Mouse (Mus musculus) telencephalon, adult 2 months (tissue): ENCODE results near the gene Cep112.

Experiments used
- DNase-seq: peaks from one replicate; pipeline ENCODE4 v3.0.0-alpha.2; 2011; ENCODE audit warnings: low read depth, low spot score

Gene Cep112

DNA sequence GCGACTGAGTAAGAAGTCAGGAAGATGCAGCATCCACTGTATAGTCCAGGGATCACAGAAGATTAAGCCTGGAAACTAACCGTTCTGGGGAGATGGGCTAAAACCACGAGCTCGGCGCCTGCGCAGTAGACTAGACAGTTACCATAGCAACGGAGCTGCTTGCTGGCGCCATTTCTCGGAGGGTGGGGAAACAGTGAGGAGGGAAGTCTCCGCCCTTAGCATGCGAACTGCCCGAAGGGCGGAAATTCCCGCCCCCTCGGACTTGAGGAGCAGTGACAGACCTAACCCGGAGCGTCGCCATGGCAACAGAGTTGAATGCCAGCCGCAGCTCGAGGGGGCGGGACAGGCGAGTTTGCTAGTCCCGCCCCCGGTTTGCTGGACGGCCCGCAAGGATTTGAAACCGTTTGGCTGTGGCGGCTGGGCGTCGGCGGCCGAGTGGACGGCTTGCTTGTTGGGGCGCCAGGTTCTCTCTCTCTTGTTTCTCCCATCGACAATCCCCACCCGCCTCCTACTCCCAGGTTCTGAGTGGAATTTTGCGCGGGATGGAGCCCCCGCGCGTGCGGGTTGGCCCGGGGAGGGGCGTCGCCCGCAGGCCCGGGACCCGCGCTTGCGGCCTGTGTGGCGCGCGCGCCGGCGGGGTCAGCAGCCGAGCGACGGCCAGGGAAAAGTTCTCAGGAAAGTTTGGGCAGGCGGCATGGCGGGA is at the start of gene Cep112:
Cep112 (plus strand) TSS at position 304 of the 703 bp plus-strand sequence.
- DNase-seq = peak; percentile 98

DNA sequence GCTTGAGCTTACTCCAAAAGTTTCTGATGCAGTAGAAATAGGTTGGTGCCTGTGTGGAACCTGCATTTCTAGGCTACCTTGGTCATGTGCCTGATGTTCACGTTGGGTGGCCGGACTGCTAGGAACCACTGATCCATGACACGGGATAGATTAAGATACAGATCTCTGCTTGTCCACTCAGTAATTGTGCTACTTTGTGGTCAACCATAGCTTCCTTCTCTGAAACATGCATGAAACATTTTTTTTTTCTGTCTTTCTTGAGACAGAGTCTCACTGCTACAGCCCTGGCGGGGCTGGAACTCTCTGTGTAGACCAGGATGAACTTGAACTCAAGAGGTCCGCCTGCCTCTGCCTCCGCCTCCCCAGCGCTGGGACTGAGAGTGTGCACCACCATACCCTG is 48.2 kb upstream of the Cep112 start:
- DNase-seq = no peak

DNA sequence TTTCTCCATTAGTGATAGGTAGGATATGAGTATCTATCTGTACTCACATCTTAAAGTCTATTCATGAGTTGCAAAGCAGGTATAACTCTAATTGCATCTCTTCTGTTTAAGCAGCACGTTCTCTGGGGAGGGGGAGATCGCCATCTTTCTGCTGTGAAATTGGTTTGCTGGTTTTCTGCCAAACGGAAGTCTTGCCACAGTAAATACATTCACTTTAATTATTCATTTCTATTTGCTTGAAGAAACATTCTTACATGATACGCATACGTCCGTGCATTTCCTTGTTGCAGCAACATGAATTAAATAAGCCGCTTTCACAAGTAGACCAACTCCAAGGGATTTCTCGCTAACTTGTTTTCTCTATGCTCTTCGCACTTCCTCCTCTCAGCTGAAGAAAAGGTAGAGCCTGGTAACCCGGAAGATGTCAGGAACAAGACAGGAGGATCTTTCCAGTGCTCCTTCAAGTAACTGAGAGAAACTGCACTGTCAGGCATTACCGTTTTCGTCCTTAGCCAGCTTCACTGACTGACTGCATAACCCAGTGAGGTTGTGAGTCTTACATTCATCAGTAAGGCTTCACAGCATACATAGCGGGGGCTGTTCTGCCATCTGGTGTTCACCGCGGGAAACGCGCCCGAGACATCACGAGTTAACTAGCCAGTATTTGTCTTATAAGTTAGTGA is 47.2 kb upstream of the Cep112 start:
- peak; percentile 85 for DNase-seq

DNA sequence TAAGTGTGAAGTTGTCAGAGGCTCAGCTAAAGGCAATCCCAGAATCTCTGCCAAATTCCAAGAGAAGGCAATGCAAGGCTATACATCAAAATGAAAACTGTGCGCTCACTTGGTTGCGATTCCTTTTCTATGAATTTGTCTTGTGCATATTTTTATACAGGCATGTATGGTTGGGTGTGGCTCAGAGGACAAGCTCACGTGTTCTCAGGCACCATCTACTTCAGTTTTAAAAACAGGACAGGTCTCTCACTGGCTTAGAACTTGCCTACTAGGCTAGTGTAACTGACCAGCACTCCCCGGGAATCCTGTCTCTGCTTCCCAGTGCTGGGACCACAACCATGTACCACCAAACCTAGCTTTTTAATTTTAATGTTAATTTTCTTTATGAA is 46.6 kb upstream of the Cep112 start:
- no peak for DNase-seq

DNA sequence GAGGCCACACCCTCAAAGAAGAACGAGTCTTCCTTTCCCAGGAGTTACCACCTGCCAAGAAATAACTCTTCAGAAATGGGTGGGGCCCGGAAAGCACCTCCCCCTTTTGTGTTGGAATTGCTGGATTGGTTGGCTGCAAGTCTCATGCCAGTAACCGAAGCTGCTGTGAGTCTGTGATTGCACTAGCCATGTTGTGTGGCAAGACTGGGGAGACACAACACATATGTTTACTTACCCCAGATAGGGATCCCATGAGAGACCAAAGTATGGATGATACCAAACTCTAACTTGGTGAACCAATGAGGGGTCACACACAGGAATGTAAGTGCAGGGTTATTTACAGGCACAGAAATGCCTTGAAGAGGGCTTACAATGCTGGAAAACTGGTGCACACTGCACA is 42.3 kb upstream of the Cep112 start:
- no peak for DNase-seq

DNA sequence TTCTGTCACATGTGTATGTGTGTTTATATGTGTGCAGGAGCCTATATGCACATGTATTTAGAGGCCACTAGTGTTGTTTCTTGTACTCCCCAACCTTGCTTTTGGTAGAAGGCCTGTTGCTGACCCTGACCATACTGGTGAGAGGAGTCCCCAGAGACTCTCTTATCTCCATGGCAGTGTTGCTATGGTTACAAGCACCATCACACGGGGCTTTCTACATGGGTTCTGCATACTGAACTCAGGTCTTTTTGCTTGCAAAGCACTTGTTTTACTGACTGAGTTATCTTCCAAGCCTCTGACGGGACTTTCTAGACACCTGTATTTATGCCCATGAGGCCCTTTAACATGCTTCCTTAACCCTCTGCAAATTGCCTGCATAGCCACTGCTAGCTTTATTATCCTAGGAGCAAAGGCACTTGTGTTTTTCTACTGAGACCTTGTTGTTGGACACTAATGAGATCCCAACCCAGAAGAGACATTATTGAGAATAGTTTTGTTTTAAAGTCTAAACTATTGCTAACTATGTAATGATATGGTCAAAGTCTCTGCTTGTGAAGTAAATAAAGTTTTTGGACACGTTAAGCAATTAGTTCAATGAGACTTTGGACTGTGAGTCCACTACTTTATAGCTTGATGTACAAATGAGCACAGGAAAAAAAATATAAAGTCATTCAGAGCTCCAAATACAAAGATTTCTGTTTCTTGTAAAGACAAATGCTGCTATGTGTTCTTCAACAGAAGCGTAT is 39.9 kb upstream of the Cep112 start:
- no peak for DNase-seq

DNA sequence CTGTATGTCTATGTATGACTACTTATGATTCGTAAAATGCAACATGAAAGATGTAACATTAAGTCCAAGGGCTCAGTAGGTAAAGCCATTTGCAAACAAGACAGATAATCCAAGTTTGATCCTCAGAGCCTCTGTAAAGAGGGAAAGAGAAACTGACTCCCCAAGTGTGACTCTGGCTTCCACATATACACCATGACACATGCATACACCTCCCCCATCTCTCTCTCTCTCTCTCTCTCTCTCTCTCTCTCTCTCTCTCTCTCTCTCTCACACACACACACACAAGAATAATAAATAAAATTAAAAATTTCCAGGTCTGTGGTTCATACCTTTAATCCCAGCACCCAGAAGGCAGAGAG is 39.3 kb upstream of the Cep112 start:
- DNase-seq = no peak

DNA sequence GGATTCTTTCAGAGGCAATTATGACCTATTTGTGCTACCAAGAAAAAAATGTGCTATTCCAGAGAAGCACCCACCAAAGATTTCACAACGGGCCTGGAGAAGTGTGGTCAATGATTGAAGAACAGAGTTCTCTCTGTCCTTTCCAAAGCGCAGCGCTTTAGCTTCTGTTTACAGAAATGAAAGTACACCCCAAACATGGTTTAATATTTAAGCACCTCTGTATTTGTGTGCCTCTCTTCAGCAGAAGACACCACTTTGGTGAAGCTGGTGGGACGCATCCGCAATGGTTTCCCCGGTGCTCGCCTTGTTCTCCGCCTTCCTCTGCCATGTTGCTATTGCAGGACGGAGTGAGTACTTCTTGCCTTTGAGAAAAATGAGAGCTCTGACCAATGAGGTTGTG is 29.9 kb upstream of the Cep112 start:
- no peak for DNase-seq

DNA sequence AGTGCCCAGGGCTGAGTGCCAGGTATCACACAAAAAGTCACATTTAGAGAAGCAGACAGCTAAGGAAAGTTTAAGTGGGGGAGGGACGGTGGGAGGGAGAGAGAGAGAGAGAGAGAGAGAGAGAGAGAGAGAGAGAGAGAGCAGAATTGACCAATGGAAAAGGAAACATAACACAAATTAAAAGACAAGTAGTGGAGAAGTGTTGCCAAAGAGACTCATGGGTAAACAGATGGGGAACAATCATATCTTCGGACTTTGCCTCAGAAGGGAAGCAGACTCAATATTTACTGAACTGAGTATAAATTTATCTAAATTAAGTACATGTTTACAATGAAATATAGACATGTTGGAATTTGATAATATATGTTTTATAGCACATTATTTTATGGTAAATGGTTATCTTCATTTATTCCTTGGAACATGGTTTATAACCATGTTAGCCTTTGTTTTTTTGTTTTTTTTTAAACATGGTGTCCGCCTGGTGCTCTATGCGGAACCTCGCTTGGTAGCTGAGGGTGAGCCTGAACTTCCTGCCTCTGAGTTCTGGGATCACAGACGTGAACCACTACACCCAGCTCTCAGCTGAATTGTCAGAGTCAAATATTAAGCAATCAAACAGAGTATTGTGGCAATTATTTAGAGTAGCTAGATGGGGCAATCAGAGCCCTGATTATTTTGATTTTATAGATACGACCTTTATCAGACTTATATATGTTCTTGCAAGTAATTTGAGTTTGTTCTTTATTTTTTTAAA is 28.7 kb upstream of the Cep112 start:
- no peak for DNase-seq

DNA sequence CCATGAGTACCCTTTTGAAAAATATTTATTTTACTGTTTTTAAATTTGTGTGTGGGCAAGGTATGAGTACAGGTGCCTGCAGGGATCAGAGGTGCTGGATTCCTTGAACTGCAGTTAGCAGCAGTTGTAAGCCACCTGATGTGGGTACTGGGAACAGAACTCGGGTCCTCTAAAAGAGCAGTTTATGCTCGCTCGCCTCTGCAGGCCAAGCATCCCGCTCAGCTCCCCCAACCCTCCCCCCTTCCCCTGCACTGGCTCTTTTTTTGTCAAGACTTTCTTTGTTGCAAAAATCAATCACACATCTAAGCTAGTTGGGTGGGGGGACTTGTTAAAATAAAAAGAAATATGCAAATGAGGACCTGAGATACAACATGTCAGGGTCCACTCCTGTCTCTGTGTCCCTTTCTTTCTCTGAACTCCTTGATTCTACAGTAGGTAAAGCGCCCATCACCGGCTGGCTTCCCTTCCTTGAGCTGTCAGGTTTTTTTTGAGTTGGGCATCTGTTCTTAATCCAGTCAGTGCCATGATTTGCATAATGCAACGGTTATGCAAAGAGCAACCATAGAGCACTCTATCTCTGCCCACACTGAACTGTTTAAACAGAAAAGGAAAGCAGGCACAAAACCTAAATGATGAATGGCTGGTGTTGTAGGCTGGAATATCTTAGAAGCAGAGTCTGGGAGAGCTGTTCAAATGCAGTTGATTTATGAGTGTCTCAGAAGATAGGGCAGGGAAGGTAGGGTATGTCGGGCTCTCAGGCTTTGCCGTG is 14.9 kb upstream of the Cep112 start:
- DNase-seq = peak; percentile 79

DNA sequence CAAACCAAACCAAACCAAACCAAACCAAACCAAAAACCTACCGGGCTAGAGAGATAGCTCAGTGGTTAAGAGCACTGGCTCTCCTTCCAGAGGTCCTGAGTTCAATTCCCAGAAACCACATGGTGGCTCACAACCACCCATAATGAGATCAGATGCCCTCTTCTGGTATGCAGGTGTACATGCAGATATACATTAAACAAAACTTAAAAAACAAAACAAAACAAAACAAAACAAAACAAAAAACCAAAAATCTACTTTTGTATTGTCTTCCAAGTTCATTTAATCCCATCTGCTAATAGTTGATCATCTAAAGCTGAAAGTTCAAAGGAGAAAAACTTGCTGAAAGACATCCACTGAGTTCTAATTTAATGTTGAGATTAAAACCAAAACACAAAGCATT is 8.6 kb upstream of the Cep112 start:
- DNase-seq = no peak

DNA sequence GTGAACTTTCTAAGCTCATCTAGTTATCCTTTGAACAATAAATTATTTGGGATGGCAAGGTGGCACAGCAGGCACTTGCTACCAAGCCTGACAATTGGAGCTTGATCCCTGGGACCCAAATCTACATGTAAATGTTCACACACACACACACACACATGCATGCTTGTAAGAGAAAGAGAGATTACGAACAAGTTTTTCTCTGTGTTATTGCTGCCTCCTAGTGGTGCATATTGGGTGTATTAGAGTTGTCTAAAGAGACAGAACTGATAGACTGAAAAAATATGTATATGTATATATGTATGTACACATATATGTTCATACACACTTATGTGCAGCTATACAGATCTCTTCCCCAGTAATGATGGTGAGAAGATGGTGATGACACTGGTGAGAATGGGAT is 6.5 kb upstream of the Cep112 start:
- DNase-seq = peak; percentile 51

DNA sequence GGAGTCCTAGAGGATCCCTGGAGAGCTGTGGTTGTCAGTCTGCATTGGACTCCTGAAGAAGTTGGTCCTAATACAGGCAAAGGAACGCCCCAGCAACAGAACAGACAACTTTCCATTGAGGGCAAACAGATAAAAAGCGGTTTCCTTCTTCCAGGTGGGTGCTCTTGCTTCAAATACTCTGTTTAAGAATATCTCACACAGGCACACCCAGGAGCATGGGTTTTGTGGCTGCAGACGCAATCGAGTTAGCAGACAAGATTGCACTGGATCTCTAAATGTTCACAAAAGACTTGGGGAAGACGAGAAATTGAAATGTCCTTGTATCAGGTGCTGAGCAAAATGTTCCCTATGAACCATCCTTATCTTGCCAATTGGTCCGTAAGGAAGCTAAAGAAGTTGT is 5.8 kb upstream of the Cep112 start:
- no peak for DNase-seq

DNA sequence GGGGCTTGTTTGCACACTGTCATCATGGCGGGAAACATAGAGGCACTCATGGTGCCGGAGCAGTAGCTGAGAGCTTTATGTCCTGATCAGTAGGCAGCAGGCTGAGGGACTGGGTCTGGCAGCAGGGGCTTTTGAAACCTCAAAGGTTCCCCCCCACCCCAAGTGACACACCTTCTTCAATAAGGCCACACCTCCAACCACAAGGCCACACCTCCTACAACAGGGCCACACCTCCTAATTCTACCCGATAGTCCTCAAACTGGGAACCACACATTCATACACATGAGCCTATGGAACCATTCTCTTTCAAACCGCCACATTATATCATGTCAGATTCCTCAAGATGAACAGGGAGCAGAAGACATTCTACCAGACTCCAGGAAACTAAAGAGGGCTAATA is 4.2 kb upstream of the Cep112 start:
- DNase-seq = no peak

DNA sequence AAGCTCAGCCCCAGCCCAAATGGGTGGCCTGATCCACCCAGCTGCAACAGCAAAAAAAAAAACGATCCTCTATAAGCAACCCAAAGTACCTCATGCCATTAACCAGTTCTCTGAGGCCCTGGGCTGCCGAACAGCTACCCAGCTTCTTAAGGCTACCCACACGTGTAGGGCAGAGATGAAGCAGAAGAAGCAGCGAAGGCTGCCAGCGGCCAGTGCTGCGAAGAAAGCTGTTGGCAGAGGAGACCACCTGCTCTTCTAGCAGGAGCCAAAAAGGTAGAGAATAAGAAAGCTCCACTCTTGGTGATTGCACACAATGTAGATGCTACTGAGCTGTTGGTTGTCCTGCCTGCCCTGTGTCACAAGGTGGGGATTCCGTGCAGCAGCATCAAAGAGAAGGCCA is 1.8 kb upstream of the Cep112 start:
- no peak for DNase-seq

DNA sequence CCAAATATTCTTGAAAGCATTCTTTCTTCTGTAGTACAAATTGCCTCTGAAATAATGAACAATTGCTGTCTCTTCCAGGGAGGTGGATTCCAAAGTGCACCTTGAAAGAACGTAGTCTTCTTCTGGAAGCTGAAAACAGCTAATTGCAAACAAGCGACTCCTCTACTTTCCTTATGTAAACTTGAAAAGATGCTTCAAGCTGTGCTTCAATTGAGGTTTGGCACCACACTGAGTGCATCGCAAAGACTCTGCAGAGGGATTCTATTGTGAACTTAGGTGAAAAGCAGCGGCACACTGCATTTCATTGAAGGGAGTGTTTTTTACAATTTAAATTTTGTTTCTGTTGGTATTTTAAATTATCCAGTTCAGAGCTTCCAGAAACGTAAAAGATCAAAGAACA is 881 bp upstream of the Cep112 start:
- peak; percentile 16 for DNase-seq

DNA sequence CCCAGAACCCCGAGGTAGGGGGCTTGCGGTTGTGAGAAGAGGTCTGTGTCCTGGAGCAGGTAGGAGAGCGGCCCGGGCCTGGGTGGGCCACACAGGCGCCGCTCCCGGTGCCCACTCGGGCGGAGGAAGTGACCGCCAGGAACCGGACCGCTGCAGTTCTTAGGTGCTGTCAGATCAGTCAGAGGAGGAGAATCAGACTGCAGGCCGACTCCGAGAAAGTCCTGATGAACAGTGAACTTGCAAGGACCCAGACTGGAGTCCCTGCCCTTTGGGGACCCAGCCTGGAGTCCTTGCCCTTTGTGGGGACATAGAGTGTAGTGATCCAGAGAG is 565 bp downstream of the Cep112 start:
- DNase-seq = no peak

DNA sequence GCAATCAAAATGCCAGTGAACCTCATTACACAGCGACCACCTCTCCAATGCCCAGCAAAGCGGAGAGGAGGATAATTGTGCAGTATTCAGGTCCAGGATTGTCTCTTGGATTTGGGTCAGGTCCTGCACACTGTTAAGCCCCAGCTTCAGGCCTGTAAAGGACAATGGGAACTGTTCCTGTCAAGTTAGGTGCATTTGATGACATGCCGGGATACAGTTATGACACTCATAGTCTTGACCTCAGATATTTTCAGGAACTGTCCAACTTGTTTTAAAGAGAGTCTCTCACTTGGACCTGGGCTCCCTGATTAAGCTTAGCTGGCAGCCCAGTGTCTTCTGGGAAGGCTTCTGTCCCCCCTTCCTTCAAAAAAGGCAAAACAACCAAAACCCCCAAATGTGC is 1.1 kb downstream of the Cep112 start:
- no peak for DNase-seq

DNA sequence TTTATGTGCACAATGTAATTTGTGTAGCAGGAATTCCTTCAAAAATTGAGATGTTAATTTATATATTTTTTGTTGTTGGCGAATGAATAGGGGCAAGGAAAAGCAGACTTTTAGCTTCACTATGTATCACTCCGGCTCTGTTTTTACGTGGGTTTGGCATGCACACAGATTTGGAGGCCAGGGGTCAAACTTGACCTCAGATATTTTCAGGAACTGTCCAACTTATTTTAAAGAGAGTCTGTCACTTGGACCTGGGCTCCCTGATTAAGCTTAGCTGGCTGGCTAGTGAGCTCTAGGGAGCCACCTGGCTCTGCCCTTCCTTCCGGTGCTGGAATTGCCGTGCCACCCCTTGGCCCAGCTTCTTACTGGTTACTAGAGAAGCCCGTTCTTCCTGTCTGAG is 2.2 kb downstream of the Cep112 start:
- DNase-seq = no peak

DNA sequence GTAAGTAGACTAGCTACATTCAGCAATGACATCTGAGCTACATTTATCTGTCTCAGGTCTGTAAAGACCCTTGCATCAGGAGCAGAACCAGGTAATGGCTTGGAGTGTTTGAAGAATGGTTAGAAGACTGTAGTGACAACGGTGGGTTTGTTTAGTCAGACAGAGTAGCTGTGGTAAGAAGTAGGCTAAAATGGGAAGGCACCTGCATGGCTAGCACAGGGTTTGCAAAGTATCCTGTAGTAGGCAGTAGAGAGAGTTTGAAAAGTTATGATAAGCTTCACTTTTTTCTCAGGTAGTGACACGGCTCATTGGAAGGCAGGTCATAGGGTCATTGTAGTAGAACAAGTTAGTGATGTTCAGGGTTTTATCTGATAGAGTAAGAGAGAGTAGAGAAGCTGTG is 4.1 kb downstream of the Cep112 start:
- no peak for DNase-seq

DNA sequence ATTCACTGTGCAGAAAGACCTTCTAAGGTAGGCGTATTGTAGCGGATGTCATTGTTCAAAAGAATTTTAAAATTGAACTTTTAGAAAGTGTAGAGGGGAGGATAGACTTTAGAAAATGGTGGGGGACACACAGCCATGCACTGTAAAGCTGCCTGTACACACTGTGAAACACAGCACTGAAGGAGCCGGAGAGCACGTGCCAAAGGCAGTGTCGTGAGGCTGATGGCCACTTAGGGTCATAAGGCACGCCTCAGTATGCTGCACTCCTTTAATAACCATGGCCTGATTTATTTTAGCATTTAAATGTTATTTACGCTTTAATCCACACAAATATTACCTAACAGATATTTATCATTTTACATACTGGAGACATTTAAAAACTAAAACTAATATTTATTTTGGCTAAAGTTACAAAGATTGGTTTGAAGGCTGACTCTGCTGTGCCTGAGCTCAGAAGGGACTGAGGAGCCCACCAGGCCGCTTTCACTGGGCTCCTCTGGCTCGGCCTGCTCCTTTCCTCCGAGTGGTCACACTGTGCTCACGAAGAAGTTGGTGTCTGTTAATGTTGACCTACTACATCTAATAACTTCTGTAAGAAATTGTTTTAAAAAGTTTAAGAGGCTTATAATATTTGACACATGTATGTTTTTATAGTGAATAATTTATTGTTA is 19.0 kb downstream of the Cep112 start:
- no peak for DNase-seq
